Mouse (Mus musculus): Measurements from ENCODE around the gene Peli2.
"Not testable (repeated sequence)": the region's sequence is repeated elsewhere in the genome, so short reads cannot be mapped to it uniquely, and the experiment has no call there.

Peli2 gene

DNA sequence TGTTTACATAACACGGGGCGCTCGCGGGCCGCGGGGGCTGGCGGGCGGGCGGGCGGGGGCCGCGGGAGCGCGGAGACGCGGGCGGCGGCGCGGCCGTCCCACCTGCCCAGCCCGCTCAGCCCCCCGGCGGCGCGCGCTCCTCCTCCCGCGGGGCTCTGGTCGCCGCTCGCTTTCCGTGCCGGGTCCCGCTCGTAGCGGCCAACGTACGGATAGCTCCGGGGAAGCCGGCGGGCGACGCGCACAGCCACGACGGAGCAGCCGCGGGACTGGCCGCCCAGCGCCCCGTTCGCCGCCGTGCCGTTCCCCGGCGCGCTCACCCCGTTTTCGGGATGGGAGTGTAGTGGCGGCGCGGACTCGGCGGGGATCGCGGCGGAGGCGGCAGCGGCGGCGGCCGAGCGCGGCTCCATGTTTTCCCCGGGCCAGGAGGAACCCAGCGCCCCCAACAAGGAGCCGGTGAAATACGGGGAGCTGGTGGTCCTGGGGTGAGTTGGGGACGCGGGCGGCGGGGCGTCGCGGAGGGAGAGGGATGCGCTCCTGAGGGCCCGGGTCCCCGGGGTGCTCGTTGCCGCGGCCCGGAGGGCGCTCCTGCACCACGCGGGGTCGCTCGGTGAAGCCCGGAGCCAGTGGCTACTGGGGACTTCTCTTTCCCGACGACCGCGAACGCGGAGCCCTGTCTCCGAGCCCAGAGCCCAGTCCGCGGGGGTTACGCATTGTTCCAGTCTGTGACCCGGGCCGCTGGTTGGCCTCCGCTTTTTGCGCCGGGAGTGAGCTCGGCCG is at the start of gene Peli2:
TSS of gene Peli2 (plus strand) at position 72 of the 777 bp plus-strand sequence.
- peak; percentile 79 for DNase-seq

DNA sequence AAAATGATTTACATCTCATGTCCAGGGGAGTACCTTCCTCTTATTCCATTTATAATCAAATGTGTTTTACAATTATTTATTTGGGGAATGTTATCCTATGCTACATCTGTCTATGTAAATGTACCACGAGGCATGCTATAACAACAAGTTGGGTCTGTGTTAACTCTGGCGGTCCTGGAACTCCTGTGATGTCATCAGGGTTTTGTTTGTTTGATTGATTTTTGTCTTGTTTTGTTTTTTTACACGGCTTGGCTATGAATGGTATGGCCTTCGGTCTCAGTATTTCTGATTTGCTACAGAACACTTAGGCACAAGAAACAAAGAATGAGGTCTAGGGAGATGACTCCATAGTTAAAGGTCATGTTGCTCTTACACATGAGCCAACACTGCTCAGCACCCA is 48.5 kb upstream of the Peli2 start:
- no peak for DNase-seq

DNA sequence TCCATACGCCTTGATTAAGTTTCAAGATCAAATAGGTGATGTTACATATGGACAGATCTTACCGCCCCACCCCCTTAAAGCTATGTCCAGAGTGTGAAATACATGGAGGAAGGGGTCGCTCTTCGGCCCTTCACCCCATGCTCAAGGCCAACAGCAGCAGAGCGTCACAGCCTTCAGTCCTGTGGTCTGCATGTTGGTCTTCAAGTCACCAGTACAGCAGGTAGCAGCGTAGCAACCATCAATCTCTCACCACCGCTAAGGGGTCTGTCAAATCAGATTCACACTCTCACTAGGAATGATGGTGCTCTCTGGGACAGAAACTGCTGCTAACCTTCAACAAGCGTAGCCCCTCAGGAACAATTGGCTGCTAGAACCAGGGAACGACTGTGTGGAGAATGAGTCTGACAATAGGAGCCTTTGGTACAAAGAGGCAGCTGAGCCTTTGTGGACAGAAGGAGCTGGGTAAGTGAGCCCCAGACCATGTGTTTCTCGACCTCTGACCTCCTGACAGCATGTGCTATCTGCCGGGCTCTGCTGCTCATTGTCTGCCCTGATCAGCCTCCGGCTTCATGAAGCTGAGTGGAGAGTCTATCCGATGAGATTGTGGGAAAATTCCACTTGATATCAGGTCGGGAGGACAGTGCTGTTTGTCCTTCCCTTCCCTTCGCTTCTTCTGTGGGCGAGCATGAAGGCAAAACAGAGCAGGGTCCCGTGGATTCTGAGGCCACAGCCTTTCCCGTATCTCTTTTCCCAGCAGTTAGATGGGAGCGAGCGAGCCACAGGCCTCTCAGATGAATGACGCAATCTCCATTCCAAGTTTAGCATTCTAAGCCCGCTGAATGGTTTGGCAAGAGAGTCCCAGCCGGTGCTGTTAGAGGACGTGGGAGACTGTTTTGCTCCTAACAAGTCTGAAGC is 47.1 kb upstream of the Peli2 start:
- DNase-seq, result no peak

DNA sequence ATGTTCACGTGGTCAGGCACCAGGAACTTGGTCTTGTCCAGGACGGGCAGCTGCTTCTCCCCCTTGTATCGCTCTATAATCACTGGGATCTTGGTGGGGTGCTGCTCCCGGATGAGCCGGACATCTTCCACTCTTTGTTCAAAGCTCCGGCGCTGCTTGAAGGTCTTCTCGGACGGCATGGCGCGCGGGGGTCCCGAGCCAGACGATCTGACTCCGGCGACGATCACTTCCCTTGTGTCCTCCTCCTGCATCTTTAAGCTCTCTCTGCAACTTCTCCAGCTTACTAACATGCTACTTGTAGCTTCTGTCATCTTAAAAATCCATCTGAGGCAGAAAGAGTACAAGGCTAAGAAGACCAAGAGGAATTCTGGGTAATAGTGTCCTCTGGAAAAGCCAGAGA is 41.0 kb upstream of the Peli2 start:
- not testable (repeated sequence) for DNase-seq

DNA sequence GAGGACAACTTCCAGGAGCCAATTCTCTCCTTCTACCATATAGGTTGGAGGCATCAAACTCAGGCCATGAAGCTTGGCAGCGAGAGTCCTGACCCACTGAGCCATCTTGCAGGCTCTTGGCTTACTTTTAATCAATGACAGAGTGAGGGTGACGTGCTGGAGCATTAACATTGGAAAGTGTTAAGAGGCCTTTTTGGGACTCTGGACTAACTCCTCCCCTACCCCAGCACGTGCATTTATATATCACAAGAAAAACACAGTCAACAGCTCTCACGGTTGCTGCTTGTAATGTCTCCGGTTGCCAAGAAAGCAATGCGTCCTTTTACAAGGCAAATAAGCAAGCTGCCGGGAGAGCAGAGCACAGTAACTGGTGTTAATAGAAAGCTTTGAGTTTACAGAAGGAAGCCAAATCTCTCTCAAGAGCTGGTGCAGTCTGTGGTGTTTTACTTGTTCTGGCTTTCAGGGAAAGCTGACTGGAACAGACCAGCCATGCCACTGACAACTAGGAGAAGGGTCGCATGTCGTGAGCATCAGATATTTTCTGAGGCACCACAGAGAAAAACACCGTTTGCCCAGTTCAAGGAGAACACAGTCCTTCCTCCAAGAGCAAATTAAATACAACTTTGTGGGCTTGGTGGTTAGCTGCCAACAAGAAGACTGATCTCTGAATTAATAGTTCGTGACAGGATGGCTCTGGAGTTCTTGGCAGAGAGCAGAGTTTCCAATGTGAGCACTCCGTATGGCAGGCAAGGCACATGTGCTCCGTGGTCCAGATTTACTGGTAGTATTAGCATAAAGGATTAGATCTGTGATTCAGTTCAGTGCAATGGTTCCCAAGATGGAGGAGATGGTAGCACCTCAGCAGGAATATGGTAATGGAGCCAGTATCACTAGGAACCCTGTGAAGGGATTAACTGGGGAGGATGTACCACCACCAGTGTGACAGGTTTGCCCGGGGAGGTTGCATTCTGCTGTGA is 36.5 kb upstream of the Peli2 start:
- peak; percentile 42 for DNase-seq

DNA sequence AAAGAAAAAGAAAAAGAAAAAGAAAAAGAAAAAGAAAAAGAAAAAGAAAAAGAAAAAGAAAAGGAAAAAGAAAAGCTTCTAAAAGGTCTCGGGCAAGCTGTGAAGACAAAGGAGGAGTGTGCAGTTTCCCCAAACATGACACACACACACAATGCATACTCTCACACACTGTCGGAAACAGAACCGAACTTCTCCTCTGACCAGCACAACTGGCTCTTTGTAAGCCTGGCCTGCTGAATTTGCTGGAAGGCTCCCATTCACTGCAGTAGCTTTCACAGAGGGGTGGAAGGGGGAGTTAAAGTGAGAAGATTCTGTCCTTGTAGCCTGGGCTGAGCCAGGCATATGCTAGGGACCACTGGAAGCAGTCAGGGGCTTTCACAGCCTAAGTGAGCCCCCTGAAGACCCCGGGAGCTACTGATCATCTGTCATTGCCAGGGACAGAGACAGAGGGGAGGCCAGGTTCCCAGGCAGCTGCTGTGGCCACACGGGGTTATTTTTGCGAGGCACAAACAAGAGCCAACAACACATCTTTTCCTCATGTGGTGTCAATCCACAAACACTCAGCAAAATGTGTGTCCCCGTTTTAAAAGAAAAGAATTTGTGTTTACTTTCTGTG is 33.8 kb upstream of the Peli2 start:
- DNase-seq, result peak; percentile 4

DNA sequence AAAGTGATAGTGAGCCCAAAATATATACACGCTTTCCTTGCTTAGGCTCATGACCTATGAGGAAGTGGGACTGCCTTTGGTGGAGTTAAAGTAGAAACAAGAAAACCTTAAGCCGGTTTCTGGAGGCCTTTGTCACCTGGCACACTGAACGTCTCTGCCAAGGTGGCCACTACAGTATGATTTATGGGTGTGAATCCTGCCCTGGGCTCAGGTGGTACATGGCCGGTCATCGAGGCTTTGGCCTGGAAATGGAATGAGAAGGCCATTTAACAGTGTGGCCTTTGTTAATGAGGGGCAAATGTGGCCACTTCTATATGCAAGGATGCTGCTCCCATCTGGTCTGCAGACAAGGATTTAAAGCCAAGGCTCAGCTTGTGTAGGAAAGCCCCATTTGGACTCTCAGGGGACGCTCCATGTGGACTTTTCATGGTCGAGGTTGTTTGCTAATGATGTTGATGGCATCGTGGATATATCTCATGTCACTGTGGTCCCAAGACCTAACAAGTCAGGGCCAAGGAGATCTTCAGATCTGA is 33.3 kb upstream of the Peli2 start:
- no peak for DNase-seq

DNA sequence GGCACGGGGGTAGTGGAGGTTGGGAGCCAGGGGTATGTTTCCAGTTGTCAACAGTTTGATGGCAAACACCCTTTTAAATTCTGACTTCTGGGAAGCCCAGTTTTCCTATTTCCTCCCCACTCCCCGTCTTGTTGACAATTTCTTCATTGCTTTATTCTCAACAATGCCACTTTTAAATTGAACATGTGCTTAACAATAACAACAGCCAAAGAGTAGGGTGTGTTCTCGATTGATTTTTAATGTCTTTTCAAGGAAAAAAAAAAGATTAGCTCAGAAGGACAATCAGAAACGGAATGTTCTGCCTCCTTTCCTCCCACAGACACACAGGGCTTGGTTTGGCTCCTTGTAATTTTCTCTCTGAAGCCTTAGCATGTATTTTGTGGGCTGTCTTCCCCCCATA is 30.2 kb upstream of the Peli2 start:
- DNase-seq, result no peak

DNA sequence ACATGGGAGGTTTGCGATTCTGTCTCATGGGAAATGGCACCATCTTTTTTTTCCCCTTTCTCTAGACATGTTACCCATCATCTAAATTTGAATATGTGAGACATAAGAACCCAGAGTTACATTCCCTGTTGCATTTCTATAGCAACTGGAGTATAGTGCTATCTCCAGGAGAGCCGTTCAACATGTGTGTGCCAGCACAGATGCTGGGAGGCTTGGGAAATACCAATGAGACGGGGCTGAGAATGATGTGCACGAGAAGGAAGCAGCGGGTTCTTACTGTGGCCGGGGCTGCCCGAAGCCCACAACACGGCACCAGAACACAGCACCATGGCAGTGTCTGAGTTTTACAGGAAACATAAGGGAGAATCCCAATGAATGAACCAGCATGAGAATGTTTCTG is 29.5 kb upstream of the Peli2 start:
- no peak for DNase-seq

DNA sequence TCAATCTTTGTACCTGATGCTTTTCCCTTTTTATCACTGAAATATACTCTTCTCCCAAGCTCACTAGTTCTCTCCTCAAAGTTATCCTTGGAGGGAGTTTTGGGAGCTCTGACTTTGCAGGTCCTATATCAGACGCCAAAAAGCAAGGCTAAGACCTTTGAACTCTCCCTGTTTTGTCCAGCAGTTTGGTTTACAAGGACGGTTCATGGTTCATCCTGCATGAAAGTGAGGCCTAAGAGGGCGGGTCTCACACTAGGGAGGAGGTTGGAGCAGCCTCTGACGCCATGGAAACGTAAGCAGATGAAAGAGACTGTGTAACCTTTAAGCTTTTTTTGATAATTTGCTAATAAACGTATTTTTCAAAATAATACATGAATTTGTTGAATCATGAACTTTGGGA is 22.4 kb upstream of the Peli2 start:
- no peak for DNase-seq

DNA sequence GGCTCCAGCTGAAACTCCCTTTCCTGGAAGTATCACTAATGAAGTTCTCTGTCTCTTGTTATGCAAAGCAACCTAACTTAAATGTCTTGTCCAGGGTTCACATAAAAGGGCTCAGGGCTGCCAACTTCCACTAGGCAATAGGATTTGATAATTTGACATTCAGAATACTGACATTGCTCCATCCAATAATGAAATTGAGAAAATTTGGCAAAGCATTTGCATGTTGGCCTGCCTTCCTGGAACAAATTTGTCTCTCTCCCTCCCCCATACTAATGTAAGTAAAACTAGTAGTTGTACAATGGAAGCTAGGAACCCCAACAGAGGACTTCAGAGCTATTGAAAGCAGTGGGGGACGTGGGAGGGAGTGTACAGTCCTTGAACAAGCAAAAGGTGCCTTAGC is 21.3 kb upstream of the Peli2 start:
- no peak for DNase-seq

DNA sequence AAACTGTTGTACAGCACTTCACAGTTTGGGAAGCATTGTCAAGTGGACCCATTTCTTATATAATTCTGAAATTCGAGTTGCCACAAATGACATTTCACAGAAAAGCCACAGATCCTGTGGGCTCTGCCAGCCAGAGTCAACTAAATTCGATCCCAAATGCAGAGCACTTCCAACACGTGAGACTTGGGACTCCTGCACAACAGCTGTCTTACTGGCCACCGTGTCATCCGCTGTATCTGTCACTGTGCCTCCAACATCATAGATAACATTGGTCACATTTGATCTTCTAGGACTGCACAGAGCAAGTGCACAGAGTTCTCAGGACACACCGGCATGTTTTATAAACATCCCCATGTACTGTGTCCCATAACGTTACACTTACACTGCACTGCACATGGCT is 14.2 kb upstream of the Peli2 start:
- DNase-seq, result no peak

DNA sequence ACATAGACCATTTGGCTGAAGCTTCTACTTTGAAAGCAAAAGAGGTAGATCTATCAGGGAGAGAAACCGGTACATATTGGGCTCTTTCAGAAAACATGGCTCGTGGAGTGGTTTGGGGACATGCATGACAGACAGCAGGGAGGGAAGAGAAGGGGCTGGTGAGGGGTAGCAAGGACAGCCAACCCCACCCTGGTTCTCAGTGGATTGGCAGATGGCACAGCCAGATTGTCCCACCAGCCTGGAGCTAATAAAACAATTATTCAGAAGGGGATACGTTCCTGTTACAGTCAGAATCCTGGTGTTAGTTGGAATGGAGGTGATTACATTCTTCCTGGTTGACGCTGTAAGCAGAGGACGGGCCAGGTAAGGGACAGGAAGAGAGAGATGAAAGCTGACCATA is 2.6 kb upstream of the Peli2 start:
- DNase-seq, result no peak

DNA sequence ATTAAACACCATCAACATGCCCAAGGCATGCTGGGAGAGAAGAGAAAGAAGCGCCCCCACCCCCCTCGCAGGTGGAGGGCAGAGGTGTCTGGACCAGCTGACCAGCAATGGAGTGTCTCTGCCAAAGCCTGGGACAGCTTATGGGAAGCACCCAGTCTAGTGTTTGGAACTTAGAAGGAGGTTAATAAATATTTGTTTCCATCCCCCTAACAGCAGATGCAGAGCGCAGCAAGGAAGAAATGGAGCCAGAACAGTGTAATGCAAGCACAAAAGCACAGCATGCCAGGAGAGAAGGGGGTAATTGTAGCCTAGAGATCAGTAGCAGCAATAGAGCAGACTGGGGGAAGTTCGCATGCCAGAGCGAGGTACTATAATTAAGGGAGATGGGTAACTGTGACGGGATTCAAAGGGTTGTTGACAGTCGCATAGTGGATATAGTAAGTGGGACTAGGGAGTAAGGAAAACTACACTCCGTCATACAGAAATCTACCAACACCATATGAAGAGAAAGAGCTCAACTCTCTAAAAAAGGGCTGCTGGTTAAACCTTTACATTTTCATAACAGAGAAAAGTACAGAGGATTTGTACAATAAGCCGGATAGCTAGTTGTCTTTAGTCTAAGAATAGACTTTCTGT is 1.5 kb upstream of the Peli2 start:
- DNase-seq, result no peak

DNA sequence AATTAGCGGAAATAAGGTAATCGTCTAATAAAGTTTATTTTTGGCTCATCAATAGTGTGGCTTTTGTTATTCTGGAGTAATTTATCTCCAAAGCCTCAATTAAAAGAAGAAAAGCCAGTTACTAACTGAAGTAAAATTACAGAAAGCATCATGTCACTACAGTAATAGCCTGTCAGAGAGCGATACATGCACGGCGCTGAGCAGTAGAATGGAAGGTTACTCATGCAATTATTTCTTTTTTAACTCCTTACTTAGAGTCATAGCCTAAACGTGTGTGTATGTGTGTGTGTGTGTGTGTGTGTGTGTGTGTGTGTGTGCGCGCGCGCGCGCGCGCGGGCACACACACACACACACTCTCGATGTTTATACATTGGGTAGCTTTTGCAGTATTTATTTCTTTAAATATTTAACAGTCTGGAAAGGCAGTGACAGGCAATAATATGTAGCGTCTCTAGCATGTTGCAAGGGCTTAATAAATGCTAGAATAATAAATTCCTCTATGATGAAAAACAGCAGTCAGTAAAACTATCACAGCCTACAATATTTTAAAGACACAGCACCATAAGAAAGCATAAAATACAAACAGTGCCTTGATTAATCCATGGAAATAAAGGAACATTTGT is 864 bp upstream of the Peli2 start:
- DNase-seq, result no peak

DNA sequence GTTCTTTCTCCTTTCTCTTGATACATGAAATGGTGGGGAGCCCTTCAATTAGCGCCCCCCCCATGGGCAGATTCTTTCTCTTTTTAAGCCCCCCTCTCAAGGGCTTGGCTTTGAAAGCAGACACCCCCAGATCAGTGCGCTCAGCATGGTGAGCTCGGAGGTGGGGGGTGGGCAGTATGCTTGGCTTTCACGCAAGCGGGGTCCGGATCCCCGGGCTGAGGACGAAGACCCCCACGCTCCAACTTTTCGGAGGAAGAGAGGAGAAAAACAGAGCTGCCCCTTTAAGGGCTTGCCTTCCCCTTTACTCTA is 226 bp upstream of the Peli2 start:
- DNase-seq, result no peak

DNA sequence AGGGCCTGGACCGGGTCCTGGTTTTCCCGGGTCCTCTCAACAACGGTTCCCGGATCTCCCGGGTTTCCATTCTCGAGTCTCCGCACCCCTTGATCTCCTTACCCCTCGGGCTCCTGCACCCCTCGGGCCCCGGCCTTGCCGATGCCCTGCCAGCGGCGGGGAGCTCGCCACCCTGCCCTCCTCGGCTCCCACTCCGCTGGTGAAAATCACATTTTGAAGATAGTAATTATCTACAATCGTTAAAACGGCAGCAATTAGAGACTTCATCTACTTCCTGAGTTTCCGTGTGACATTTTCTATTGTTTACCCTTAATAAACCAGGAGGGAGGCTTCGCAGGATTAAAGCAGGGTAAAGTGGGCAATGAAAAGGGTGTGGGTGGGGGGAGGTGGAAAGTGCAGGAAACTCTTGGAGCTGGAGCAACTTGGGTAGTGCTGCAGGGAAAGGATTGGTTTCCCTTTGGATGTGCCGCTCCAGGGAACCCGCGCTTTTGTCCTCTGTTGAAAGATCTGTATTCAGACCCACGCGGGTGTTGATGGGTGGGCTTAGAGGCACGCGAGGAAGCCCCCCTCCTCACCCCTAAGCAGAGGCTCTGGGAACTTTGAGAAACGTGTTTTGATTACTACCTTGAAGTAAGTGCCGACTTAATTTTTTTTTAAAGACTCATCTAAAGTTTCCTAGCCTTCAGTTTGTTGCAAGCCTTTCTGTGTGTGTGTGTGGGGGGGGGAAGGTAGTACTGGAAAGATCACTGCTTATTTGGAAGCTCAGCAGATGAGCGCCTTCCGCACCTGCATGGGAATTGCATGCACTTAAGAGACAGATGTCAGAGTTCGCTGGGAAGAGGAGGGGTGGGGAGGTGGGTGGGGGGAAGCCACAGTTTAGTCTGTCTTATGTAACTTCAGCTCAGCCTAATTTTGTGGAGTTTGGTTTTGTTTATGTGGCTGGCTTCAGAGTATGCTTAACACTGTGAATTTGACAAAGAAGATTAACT is 1.2 kb downstream of the Peli2 start:
- DNase-seq, result peak; percentile 41

DNA sequence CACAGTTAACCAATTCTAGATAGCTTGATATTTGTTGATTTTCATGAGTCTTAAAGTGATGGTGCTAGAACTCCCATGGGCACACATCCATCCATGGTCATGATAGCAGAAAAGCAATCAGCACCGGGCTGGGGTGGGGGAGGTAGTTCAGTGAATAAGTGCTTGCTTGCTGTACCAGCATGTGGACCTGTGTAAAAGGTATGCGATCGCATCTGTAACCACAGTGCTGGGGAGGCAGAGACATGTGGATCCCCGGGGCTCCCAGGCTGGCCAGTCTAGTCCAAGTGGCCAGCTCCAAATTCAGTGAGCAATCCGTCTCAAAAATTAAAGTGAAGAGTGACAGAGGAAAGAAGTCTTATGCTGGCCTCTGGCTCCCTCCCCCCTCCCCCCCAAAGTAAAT is 3.4 kb downstream of the Peli2 start:
- no peak for DNase-seq

DNA sequence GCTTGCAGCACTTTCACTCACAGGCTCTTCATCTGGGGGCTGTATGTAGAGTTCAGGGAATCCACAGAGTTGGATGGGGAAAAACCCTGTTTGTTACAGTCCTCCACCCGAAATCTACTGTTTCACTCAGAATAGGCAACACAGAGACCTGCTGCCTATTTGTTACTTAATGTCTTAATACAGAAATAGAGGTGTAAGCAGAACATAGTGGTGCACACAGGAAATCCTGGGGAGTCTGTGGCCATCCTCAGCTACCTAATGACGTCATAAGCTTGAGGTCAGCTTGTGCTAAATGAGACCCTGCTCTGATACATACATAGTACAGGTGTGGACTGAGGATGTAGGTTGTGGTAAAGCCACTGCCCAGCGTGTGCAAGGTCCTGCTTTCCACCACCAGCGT is 4.2 kb downstream of the Peli2 start:
- peak; percentile 17 for DNase-seq

DNA sequence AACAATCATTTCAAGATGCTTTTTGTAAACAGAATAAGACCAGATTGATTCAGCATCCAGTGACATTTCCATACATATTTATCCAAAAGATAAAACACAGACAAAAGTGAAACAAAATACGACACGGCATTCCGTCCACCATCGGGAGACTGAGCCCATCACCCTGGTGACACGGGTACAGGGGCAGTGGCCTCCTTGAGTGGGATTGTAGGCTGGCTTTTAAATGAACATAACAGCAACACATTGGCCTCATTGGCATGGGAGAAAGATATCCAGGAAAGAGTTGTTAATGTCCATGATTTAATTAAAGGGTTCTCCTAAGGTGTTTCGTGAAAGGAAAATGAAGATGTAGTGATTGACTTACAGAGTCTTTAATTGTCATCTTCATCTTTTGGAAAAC is 5.3 kb downstream of the Peli2 start:
- DNase-seq, result no peak
